ENCODE assay signal across 28 mouse cellular contexts in genomic region chr11:62118561-62118960, GRCm38 (mm10).
DNase-seq lines count a peak whose midpoint lies in the region; ATAC-seq and TF ChIP-seq lines count a peak whose summit lies in the region.
"Had no signal": no experiment of that assay in that cellular context is flagged by ENCODE, and none has a peak within 500 bp of the region (broad histone marks: within the 10 kb centered on the region; RNA-seq: fewer than 3 reads in every experiment).

No protein-coding gene starts in this region.

- H3K36me3 ChIP-seq in CH12.LX (replicated peaks in 1 of 2; ENCODE audit: control insufficient read depth in 1 of 2, insufficient read depth in 1 of 2, low read length in 1 of 2) (peaks cover 0 to 21% of the 10 kb centered on the region in 2 experiments), ES-E14 (ENCODE audit: control insufficient read depth, insufficient read depth, low read length, poor library complexity, severe bottlenecking) (no peaks in the 10 kb centered on the region)
- H3K36me3 ChIP-seq in hindbrain, embryonic 12.5 days = peaks cover 6% of the 10 kb centered on the region; the same call in 1 of the 2 replicates
- H3K36me3 ChIP-seq: embryonic facial prominence, embryonic 15.5 days; stomach, embryonic 15.5 days had no signal

- H3K9me3 ChIP-seq in CH12.LX (replicated peaks; ENCODE audit: low read length) = no peaks in the 10 kb centered on the region
- H3K9me3 ChIP-seq in ES-E14 (ENCODE audit: control insufficient read depth, insufficient read depth, low read depth, low read length) = no peaks in the 10 kb centered on the region
- no peaks in the 10 kb centered on the region for H3K9me3 ChIP-seq in hindbrain, embryonic 12.5 days (replicated peaks)
- H3K9me3 ChIP-seq: embryonic facial prominence, embryonic 10.5 days; embryonic facial prominence, embryonic 15.5 days; forebrain, embryonic 13.5 days; hindbrain, embryonic 10.5 days; kidney, embryonic 15.5 days; limb, embryonic 13.5 days; liver, embryonic 12.5 days; stomach, embryonic 15.5 days had no signal

- H3K4me3 ChIP-seq in CH12.LX (replicated peaks in 1 of 3; ENCODE audit: low read depth in 2 of 3, low read length in 2 of 3, poor library complexity in 1 of 3) = no peak overlapping the region
- no peak overlapping the region for H3K4me3 ChIP-seq in ES-E14 (ENCODE audit: insufficient read depth in 1 of 2, low read depth in 1 of 2, low read length in 2 of 2, poor library complexity in 1 of 2, severe bottlenecking in 1 of 2)
- no peak overlapping the region for H3K4me3 ChIP-seq in hindbrain, embryonic 12.5 days
- H3K4me3 ChIP-seq: embryonic facial prominence, embryonic 10.5 days; embryonic facial prominence, embryonic 15.5 days; forebrain, embryonic 13.5 days; hindbrain, embryonic 10.5 days; kidney, embryonic 15.5 days; layer of hippocampus, adult 2 months; limb, embryonic 13.5 days; liver, embryonic 12.5 days; stomach, embryonic 15.5 days had no signal

- H3K4me1 ChIP-seq in CH12.LX (ENCODE audit: control insufficient read depth in 1 of 2, insufficient read depth in 2 of 2) (no peaks in the 10 kb centered on the region), ES-E14 (ENCODE audit: control insufficient read depth in 2 of 2, insufficient read depth in 2 of 2, low read length in 2 of 2, poor library complexity in 1 of 2) (no peaks in the 10 kb centered on the region)
- no peaks in the 10 kb centered on the region for H3K4me1 ChIP-seq in hindbrain, embryonic 12.5 days
- H3K4me1 ChIP-seq: embryonic facial prominence, embryonic 10.5 days; forebrain, embryonic 13.5 days; hindbrain, embryonic 10.5 days; liver, embryonic 12.5 days had no signal

- no peak for TF ChIP-seq EP300 in CH12.LX (IDR thresholded peaks at IDR 0.05; ENCODE audit: low read length)

- in situ Hi-C loops in CH12.LX (cut with MboI; ENCODE audit: low pct_ligation_motif_present, low pct_unique_long_range_greater_than_20kb, low sequenced_read_pairs) (no loop called here), ES-E14 (cut with MboI; ENCODE audit: low sequenced_read_pairs in 2 of 2, unreplicated experiment in 2 of 2) (no loop called here)

- no peak; the same call in 1 of the 2 replicates for ATAC-seq in cerebellum, adult (ENCODE audit: insufficient number of reproducible peaks, low FRiP score, low TSS enrichment)
- ATAC-seq in hematopoietic stem cell, adult 5-6 weeks (replicated peaks in 1 of 2; ENCODE audit: insufficient read depth in 1 of 2, low FRiP score in 2 of 2, low TSS enrichment in 1 of 2, low read depth in 1 of 2, poor library complexity in 2 of 2, severe bottlenecking in 2 of 2) = peak; percentile 48 to 71
- ATAC-seq in hindbrain, embryonic 12.5 days (ENCODE audit: low FRiP score) = no peak
- ATAC-seq: forebrain, embryonic 13.5 days; hindbrain, embryonic 16.5 days; liver, embryonic 12.5 days; liver, postnatal 0 days; lung, postnatal 0 days; midbrain, embryonic 16.5 days; Patski had no signal

- H3K27ac ChIP-seq in CH12.LX (ENCODE audit: insufficient read depth, low read depth) (no peak overlapping the region), ES-E14 (ENCODE audit: insufficient read depth, low read depth, low read length, poor library complexity, severe bottlenecking) (no peak overlapping the region)
- no peak overlapping the region for H3K27ac ChIP-seq in hindbrain, embryonic 12.5 days
- H3K27ac ChIP-seq: embryonic facial prominence, embryonic 10.5 days; embryonic facial prominence, embryonic 15.5 days; forebrain, embryonic 13.5 days; hindbrain, embryonic 10.5 days; kidney, embryonic 15.5 days; layer of hippocampus, adult 2 months; limb, embryonic 13.5 days; liver, embryonic 12.5 days; stomach, embryonic 15.5 days had no signal

- H3K79me2 ChIP-seq in CH12.LX (replicated peaks; ENCODE audit: control insufficient read depth, extremely low read depth, insufficient read depth, poor library complexity, severe bottlenecking) = no peaks in the 10 kb centered on the region; the same call in 1 of the 2 replicates

- peak; percentile 47 for DNase-seq in cerebellum, adult 9-11 months
- DNase-seq in CH12.LX (ENCODE audit: extremely low read depth) (no peak), ES-E14 (ENCODE audit: low read depth, low spot score) (no peak)
- DNase-seq: adrenal gland, postnatal 10 days; B cell, adult 2 months; gastrocnemius, postnatal 14 days; kidney, adult 18-20 months; kidney, postnatal 25 days; liver, postnatal 0 days; right cerebral cortex, postnatal 25 days had no signal

- TF ChIP-seq CTCF in CH12.LX (conservative IDR thresholded peaks at IDR 0.05 in 1 of 2, IDR thresholded peaks at IDR 0.05 in 1 of 2; ENCODE audit: low read depth in 2 of 2, low read length in 2 of 2) = no peak

- H3K27me3 ChIP-seq in CH12.LX (replicated peaks) = no peaks in the 10 kb centered on the region
- H3K27me3 ChIP-seq in hindbrain, embryonic 12.5 days = no peaks in the 10 kb centered on the region
- H3K27me3 ChIP-seq: embryonic facial prominence, embryonic 15.5 days; forebrain, embryonic 13.5 days; kidney, embryonic 15.5 days; limb, embryonic 13.5 days; liver, embryonic 12.5 days; Patski; stomach, embryonic 15.5 days had no signal

- H3K9ac ChIP-seq in CH12.LX (ENCODE audit: insufficient read depth, low read depth) = no peak overlapping the region
- H3K9ac ChIP-seq in ES-E14 (ENCODE audit: insufficient read depth, low read depth, low read length, poor library complexity, severe bottlenecking) = no peak overlapping the region
- H3K9ac ChIP-seq in hindbrain, embryonic 12.5 days = no peak overlapping the region
- H3K9ac ChIP-seq: embryonic facial prominence, embryonic 15.5 days; forebrain, embryonic 13.5 days; kidney, embryonic 15.5 days; limb, embryonic 13.5 days; liver, embryonic 12.5 days; liver, postnatal 0 days; stomach, embryonic 15.5 days had no signal

- WGBS in hindbrain, embryonic 12.5 days = 90% methylated on average over 9 of the region's 9 CpGs

- dilution Hi-C loops in CH12.LX (cut with MboI; ENCODE audit: extremely low pct_ligation_motif_present, extremely low pct_unique_long_range_greater_than_20kb, low sequenced_read_pairs) = no loop called here

- no peak for TF ChIP-seq RAD21 in CH12.LX (IDR thresholded peaks at IDR 0.05; ENCODE audit: low read depth, low read length)

- no peak overlapping the region for H3K4me2 ChIP-seq in CH12.LX (ENCODE audit: insufficient read depth, low read depth, poor library complexity, severe bottlenecking)
- no peak overlapping the region for H3K4me2 ChIP-seq in hindbrain, embryonic 12.5 days (replicated peaks)
- H3K4me2 ChIP-seq: embryonic facial prominence, embryonic 15.5 days; forebrain, embryonic 13.5 days; heart, embryonic 11.5 days; kidney, embryonic 15.5 days; limb, embryonic 13.5 days; liver, embryonic 12.5 days; midbrain, embryonic 11.5 days; stomach, embryonic 15.5 days had no signal

- no peak for TF ChIP-seq POLR2A in CH12.LX (IDR thresholded peaks at IDR 0.05; ENCODE audit: low read depth, low read length)

TF ChIP-seq in CH12.LX, 34 proteins besides CTCF, POLR2A, EP300 and RAD21:
- no peak for TF ChIP-seq USF2 (conservative IDR thresholded peaks at IDR 0.05; ENCODE audit: low read depth, low read length)
- no peak for TF ChIP-seq ELF1 (IDR thresholded peaks at IDR 0.05; ENCODE audit: low read depth, low read length)
- TF ChIP-seq MAFK (IDR thresholded peaks at IDR 0.05; ENCODE audit: insufficient replicate concordance, low read length) = peak; percentile 60; the same call in 1 of the 2 replicates
TF ChIP-seq in CH12.LX: peak in this region for 1.

TF ChIP-seq in ES-E14, 5 proteins besides CTCF, POLR2A, EP300 and RAD21:
- no peak for TF ChIP-seq HCFC1 (IDR thresholded peaks at IDR 0.05; ENCODE audit: borderline replicate concordance, insufficient read depth, low read length)
- TF ChIP-seq MAFK (IDR thresholded peaks at IDR 0.05; ENCODE audit: insufficient read depth, low read depth, low read length) = 0 out of 2 replicates have a peak, but pooled peaks have one; percentile 3

Comparison
In these comparisons a context has a peak if more than half of its experiments do, and no peak if none do; other contexts are left out.
1. ATAC-seq: peak in hematopoietic stem cell, adult 5-6 weeks (2 of 2); none in cerebellum, adult (single experiment) and hindbrain, embryonic 12.5 days (single experiment).